Mouse (Mus musculus) intestine, embryonic 15.5 days (tissue): Measurements from ENCODE around the gene Enpp4. TPM values are rescaled to one million over a fixed set of nuclear protein-coding genes. Genes with fewer than 3 reads are reported as not detected.

Experiments
- ATAC-seq: fragments of 200-750 bp; cut with Nextera tagmentation; 2 replicates; pipeline ENCODE4 v1.8.0; 2017; ENCODE audit warnings: moderate TSS enrichment, moderate library complexity
- H3K27ac ChIP-seq: fragments of 300-500 bp; sonication (generic); 2 replicates; pipeline ENCODE4 v1.5.1; 2015; ENCODE audit warnings: mild to moderate bottlenecking, inconsistent platforms
- H3K27me3 ChIP-seq: fragments of 300-500 bp; sonication (generic); replicated peaks from 2 replicates; pipeline ENCODE4 v1.6.1; 2015; ENCODE audit warnings: inconsistent platforms
- H3K36me3 ChIP-seq: fragments of 300-500 bp; sonication (generic); 2 replicates; pipeline ENCODE4 v1.6.1; 2015; ENCODE audit warnings: inconsistent platforms
- H3K4me1 ChIP-seq: fragments of 300-500 bp; sonication (generic); replicated peaks from 2 replicates; pipeline ENCODE4 v1.6.1; 2015; ENCODE audit warnings: inconsistent platforms
- H3K4me2 ChIP-seq: fragments of 300-500 bp; sonication (generic); replicated peaks from 2 replicates; pipeline ENCODE4 v1.6.1; 2015; ENCODE audit warnings: mild to moderate bottlenecking, inconsistent platforms
- H3K4me3 ChIP-seq: fragments of 300-500 bp; sonication (generic); replicated peaks from 2 replicates; pipeline ENCODE4 v1.5.1; 2015; ENCODE audit warnings: inconsistent platforms
- H3K9ac ChIP-seq: fragments of 300-500 bp; sonication (generic); 2 replicates; pipeline ENCODE4 v1.6.1; 2015; ENCODE audit warnings: inconsistent platforms
- H3K9me3 ChIP-seq: fragments of 300-500 bp; sonication (generic); 2 replicates; pipeline ENCODE4 v1.6.1; 2016; ENCODE audit warnings: inconsistent platforms
- WGBS: fragments of 180-500 bp; shearing (Covaris S2); methylation state at CpG from one replicate; pipeline ENCODE4 v1.1.7; 2015; 5-methylcytosine and 5-hydroxymethylcytosine counted together
- polyA plus RNA-seq: library from polyadenylated mRNA; unstranded; fragments of >200 nt; fragmentation: Nextera tagmentation; extraction: Ambion mirVana; gene quantifications from 2 replicates; pipeline ENCODE4 v1.2.1, GENCODE M21; 2015

The Enpp4 gene
- polyA plus RNA-seq, 1 experiment from 2014 or later, result 5.4 TPM

- Histone ChIP-seq H3K4me3 (no peak overlapping the region), H3K36me3 (no peaks in the 10 kb centered on the region), H3K9me3 (no peaks in the 10 kb centered on the region), H3K4me1 (no peaks in the 10 kb centered on the region), H3K9ac (no peak overlapping the region), H3K27ac (no peak overlapping the region), H3K4me2 (no peak overlapping the region), H3K27me3 (no peaks in the 10 kb centered on the region)
- ATAC-seq, result no peak
- 10% methylated on average over 7 of the region's 7 CpGs for WGBS
These were observed 24.8 kb upstream of the Enpp4 start for GRCm38 (mm10) chr17:44130429-44130828.

GRCm38 (mm10) chr17:44129092-44129750 lies 23.6 kb upstream of the Enpp4 start:
- 82% methylated on average over 13 of the region's 13 CpGs for WGBS
- no peaks in the 10 kb centered on the region for H3K27me3 ChIP-seq
- H3K4me2 ChIP-seq, result no peak overlapping the region
- no peak overlapping the region for H3K9ac ChIP-seq
- no peaks in the 10 kb centered on the region for H3K9me3 ChIP-seq
- ATAC-seq, result no peak
- H3K4me3 ChIP-seq, result no peak overlapping the region
- H3K36me3 ChIP-seq, result no peaks in the 10 kb centered on the region
- H3K4me1 ChIP-seq, result no peaks in the 10 kb centered on the region
- no peak overlapping the region for H3K27ac ChIP-seq

GRCm38 (mm10) chr17:44121366-44122100 lies 15.9 kb upstream of the Enpp4 start:
- no peaks in the 10 kb centered on the region for H3K4me1 ChIP-seq
- no peak overlapping the region for H3K4me2 ChIP-seq
- ATAC-seq, result no peak
- no peaks in the 10 kb centered on the region for H3K9me3 ChIP-seq
- no peaks in the 10 kb centered on the region for H3K27me3 ChIP-seq
- H3K9ac ChIP-seq, result no peak overlapping the region
- WGBS, result 66% methylated on average over 12 of the region's 12 CpGs
- no peaks in the 10 kb centered on the region for H3K36me3 ChIP-seq
- H3K4me3 ChIP-seq, result no peak overlapping the region
- no peak overlapping the region for H3K27ac ChIP-seq

GRCm38 (mm10) chr17:44118231-44118630 lies 12.6 kb upstream of the Enpp4 start:
- Histone ChIP-seq H3K36me3 (no peaks in the 10 kb centered on the region), H3K9ac (no peak overlapping the region), H3K4me2 (no peak overlapping the region), H3K4me3 (no peak overlapping the region), H3K4me1 (no peaks in the 10 kb centered on the region), H3K27me3 (no peaks in the 10 kb centered on the region), H3K27ac (no peak overlapping the region), H3K9me3 (no peaks in the 10 kb centered on the region)
- 78% methylated on average over 4 of the region's 4 CpGs for whole genome bisulfite sequencing
- no peak for ATAC-seq

- no peak for ATAC-seq
- H3K4me1 ChIP-seq, result no peaks in the 10 kb centered on the region
- no peaks in the 10 kb centered on the region for H3K27me3 ChIP-seq
- no peak overlapping the region for H3K9ac ChIP-seq
- H3K36me3 ChIP-seq, result no peaks in the 10 kb centered on the region
- no peak overlapping the region for H3K27ac ChIP-seq
- WGBS, result 66% methylated on average over 2 of the region's 2 CpGs
- no peaks in the 10 kb centered on the region for H3K9me3 ChIP-seq
- H3K4me3 ChIP-seq, result no peak overlapping the region
- no peak overlapping the region for H3K4me2 ChIP-seq
These were observed 12.1 kb upstream of the Enpp4 start for GRCm38 (mm10) chr17:44117721-44118120.

GRCm38 (mm10) chr17:44116584-44116983 lies 11.0 kb upstream of the Enpp4 start:
- H3K4me3 ChIP-seq, result no peak overlapping the region

GRCm38 (mm10) chr17:44108331-44108730 lies 2.7 kb upstream of the Enpp4 start:
- no peaks in the 10 kb centered on the region for H3K36me3 ChIP-seq
- H3K27ac ChIP-seq, result no peak overlapping the region
- no peak overlapping the region for H3K4me3 ChIP-seq
- 75% methylated on average over 3 of the region's 3 CpGs for WGBS
- H3K9ac ChIP-seq, result no peak overlapping the region
- H3K4me1 ChIP-seq, result no peaks in the 10 kb centered on the region
- ATAC-seq, result no peak
- H3K4me2 ChIP-seq, result no peak overlapping the region
- H3K9me3 ChIP-seq, result no peaks in the 10 kb centered on the region
- H3K27me3 ChIP-seq, result no peaks in the 10 kb centered on the region

More at GRCm38 (mm10) chr17:44116584-44116983, 11.0 kb upstream of the Enpp4 start:
- 81% methylated on average over 2 of the region's 2 CpGs for WGBS
- Histone ChIP-seq H3K9me3 (no peaks in the 10 kb centered on the region), H3K9ac (no peak overlapping the region), H3K27ac (no peak overlapping the region), H3K36me3 (no peaks in the 10 kb centered on the region), H3K27me3 (no peaks in the 10 kb centered on the region), H3K4me2 (no peak overlapping the region), H3K4me1 (no peaks in the 10 kb centered on the region)
- no peak for ATAC-seq

- 93% methylated on average over 10 of the region's 10 CpGs for WGBS
- ATAC-seq, result no peak
- H3K36me3 ChIP-seq, result no peaks in the 10 kb centered on the region
These were observed 3.6 kb downstream of the Enpp4 start for GRCm38 (mm10) chr17:44101961-44102360.

GRCm38 (mm10) chr17:44100906-44101305 lies 4.7 kb downstream of the Enpp4 start:
- Histone ChIP-seq H3K4me1 (no peaks in the 10 kb centered on the region), H3K4me3 (no peak overlapping the region), H3K27me3 (no peaks in the 10 kb centered on the region), H3K27ac (no peak overlapping the region), H3K9me3 (no peaks in the 10 kb centered on the region), H3K4me2 (no peak overlapping the region), H3K9ac (no peak overlapping the region), H3K36me3 (no peaks in the 10 kb centered on the region)
- 56% methylated on average over 9 of the region's 9 CpGs for WGBS
- no peak for ATAC-seq

More at GRCm38 (mm10) chr17:44101961-44102360, 3.6 kb downstream of the Enpp4 start:
- no peak overlapping the region for H3K27ac ChIP-seq
- H3K4me2 ChIP-seq, result no peak overlapping the region
- no peaks in the 10 kb centered on the region for H3K4me1 ChIP-seq
- no peak overlapping the region for H3K9ac ChIP-seq
- H3K27me3 ChIP-seq, result no peaks in the 10 kb centered on the region
- no peak overlapping the region for H3K4me3 ChIP-seq
- no peaks in the 10 kb centered on the region for H3K9me3 ChIP-seq

GRCm38 (mm10) chr17:44100486-44100885 lies 5.1 kb downstream of the Enpp4 start:
- no peak overlapping the region for H3K4me2 ChIP-seq

GRCm38 (mm10) chr17:44091512-44091911 lies 14.1 kb downstream of the Enpp4 start:
- no peak overlapping the region for H3K4me3 ChIP-seq
- ATAC-seq, result no peak
- no peak overlapping the region for H3K27ac ChIP-seq
- no peak overlapping the region for H3K9ac ChIP-seq
- H3K4me2 ChIP-seq, result no peak overlapping the region
- H3K9me3 ChIP-seq, result no peaks in the 10 kb centered on the region
- H3K4me1 ChIP-seq, result no peaks in the 10 kb centered on the region
- no peaks in the 10 kb centered on the region for H3K36me3 ChIP-seq
- no peaks in the 10 kb centered on the region for H3K27me3 ChIP-seq
- WGBS, result 37% methylated on average over 2 of the region's 2 CpGs

More at GRCm38 (mm10) chr17:44100486-44100885, 5.1 kb downstream of the Enpp4 start:
- Histone ChIP-seq H3K9me3 (no peaks in the 10 kb centered on the region), H3K4me3 (no peak overlapping the region), H3K4me1 (no peaks in the 10 kb centered on the region), H3K36me3 (no peaks in the 10 kb centered on the region), H3K27ac (no peak overlapping the region), H3K27me3 (no peaks in the 10 kb centered on the region), H3K9ac (no peak overlapping the region)
- 63% methylated on average over 4 of the region's 4 CpGs for WGBS
- no peak for ATAC-seq

- 69% methylated on average over 2 of the region's 2 CpGs for WGBS
- no peak overlapping the region for H3K4me2 ChIP-seq
- no peaks in the 10 kb centered on the region for H3K36me3 ChIP-seq
- no peaks in the 10 kb centered on the region for H3K9me3 ChIP-seq
- H3K27ac ChIP-seq, result no peak overlapping the region
- no peak for ATAC-seq
- H3K4me1 ChIP-seq, result no peaks in the 10 kb centered on the region
- no peak overlapping the region for H3K4me3 ChIP-seq
- H3K9ac ChIP-seq, result no peak overlapping the region
- no peaks in the 10 kb centered on the region for H3K27me3 ChIP-seq
These were observed 14.7 kb downstream of the Enpp4 start for GRCm38 (mm10) chr17:44090916-44091315.

GRCm38 (mm10) chr17:44088226-44088625 lies 17.4 kb downstream of the Enpp4 start:
- no peak overlapping the region for H3K9ac ChIP-seq
- H3K4me1 ChIP-seq, result no peaks in the 10 kb centered on the region
- ATAC-seq, result no peak
- no peak overlapping the region for H3K4me3 ChIP-seq
- no peak overlapping the region for H3K27ac ChIP-seq
- H3K4me2 ChIP-seq, result no peak overlapping the region
- WGBS, result 93% methylated on average over 3 of the region's 3 CpGs
- no peaks in the 10 kb centered on the region for H3K36me3 ChIP-seq
- H3K9me3 ChIP-seq, result no peaks in the 10 kb centered on the region
- H3K27me3 ChIP-seq, result no peaks in the 10 kb centered on the region
